Mouse (Mus musculus): ENCODE measurements around the gene Kcnma1.
A peak's percentile ranks its signal among the peaks of the same experiment; 100 is the strongest.

Gene Kcnma1

GRCm38 (mm10) chr14:24014391-24014790 lies at the start of gene Kcnma1:
Gene Kcnma1 (minus strand): TSS chr14:24014491.
- DNase-seq = no peak

GRCm38 (mm10) chr14:24059747-24060146 lies 45.5 kb upstream of the Kcnma1 start:
- peak; percentile 58 to 60 for DNase-seq

GRCm38 (mm10) chr14:24059287-24059686 lies 45.0 kb upstream of the Kcnma1 start:
- DNase-seq = no peak

GRCm38 (mm10) chr14:24051821-24052220 lies 37.5 kb upstream of the Kcnma1 start:
- no peak for DNase-seq

- DNase-seq = no peak
Measured at GRCm38 (mm10) chr14:24036609-24037008, 22.3 kb upstream of the Kcnma1 start.

GRCm38 (mm10) chr14:24036208-24036535 lies 21.9 kb upstream of the Kcnma1 start:
- no peak for DNase-seq

GRCm38 (mm10) chr14:24035486-24036207 lies 21.4 kb upstream of the Kcnma1 start:
- DNase-seq = no peak

- DNase-seq = no peak
Measured at GRCm38 (mm10) chr14:24032876-24033389, 18.6 kb upstream of the Kcnma1 start.

GRCm38 (mm10) chr14:24032201-24032600 lies 17.9 kb upstream of the Kcnma1 start:
- DNase-seq = no peak

- DNase-seq = no peak
Measured at GRCm38 (mm10) chr14:24020718-24021117, 6.4 kb upstream of the Kcnma1 start.

- no peak for DNase-seq
Measured at GRCm38 (mm10) chr14:24009978-24010377, 4.3 kb downstream of the Kcnma1 start.

- peak; percentile 91 to 93 for DNase-seq
Measured at GRCm38 (mm10) chr14:24008252-24008651, 6.0 kb downstream of the Kcnma1 start.

GRCm38 (mm10) chr14:24006276-24006675 lies 8.0 kb downstream of the Kcnma1 start:
- peak; percentile 33 to 52 for DNase-seq

- DNase-seq = peak; percentile 53 to 70
Measured at GRCm38 (mm10) chr14:24004471-24005271, 9.6 kb downstream of the Kcnma1 start.

GRCm38 (mm10) chr14:24003450-24004381 lies 10.6 kb downstream of the Kcnma1 start:
- DNase-seq = peak; percentile 55 to 69

- no peak for DNase-seq
Measured at GRCm38 (mm10) chr14:24002647-24003046, 11.6 kb downstream of the Kcnma1 start.

- DNase-seq = no peak
Measured at GRCm38 (mm10) chr14:23997912-23998311, 16.4 kb downstream of the Kcnma1 start.

- no peak for DNase-seq
Measured at GRCm38 (mm10) chr14:23995831-23996230, 18.5 kb downstream of the Kcnma1 start.

- DNase-seq = no peak
Measured at GRCm38 (mm10) chr14:23990871-23991270, 23.4 kb downstream of the Kcnma1 start.

- peak; percentile 10 to 30 for DNase-seq
Measured at GRCm38 (mm10) chr14:23989696-23990095, 24.6 kb downstream of the Kcnma1 start.

- DNase-seq = no peak
Measured at GRCm38 (mm10) chr14:23982205-23982604, 32.1 kb downstream of the Kcnma1 start.

GRCm38 (mm10) chr14:23974685-23975084 lies 39.6 kb downstream of the Kcnma1 start:
- DNase-seq = no peak

GRCm38 (mm10) chr14:23966471-23966870 lies 47.8 kb downstream of the Kcnma1 start:
- no peak for DNase-seq
